Mouse (Mus musculus): ENCODE data around the gene Paox. TPM values are rescaled to one million over a fixed set of nuclear protein-coding genes. Genes with fewer than 3 reads are reported as not detected.

Gene Paox
- total RNA-seq (2021), result 1 to 10 TPM; 3.6 to 3.9 TPM
- long read RNA-seq, experiment 1, full-length matches to known transcripts, result 11 of 13 reads
- long read RNA-seq, experiment 1, partial matches to known transcripts, result 1 of 13 reads
- long read RNA-seq, experiment 1, other reads (novel, unspliced or antisense), result 1 of 13 reads
- long read RNA-seq, experiment 2, full-length matches to known transcripts, result 5 of 8 reads
- long read RNA-seq, experiment 2, partial matches to known transcripts, result 2 of 8 reads
- long read RNA-seq, experiment 2, other reads (novel, unspliced or antisense), result 1 of 8 reads

DNA sequence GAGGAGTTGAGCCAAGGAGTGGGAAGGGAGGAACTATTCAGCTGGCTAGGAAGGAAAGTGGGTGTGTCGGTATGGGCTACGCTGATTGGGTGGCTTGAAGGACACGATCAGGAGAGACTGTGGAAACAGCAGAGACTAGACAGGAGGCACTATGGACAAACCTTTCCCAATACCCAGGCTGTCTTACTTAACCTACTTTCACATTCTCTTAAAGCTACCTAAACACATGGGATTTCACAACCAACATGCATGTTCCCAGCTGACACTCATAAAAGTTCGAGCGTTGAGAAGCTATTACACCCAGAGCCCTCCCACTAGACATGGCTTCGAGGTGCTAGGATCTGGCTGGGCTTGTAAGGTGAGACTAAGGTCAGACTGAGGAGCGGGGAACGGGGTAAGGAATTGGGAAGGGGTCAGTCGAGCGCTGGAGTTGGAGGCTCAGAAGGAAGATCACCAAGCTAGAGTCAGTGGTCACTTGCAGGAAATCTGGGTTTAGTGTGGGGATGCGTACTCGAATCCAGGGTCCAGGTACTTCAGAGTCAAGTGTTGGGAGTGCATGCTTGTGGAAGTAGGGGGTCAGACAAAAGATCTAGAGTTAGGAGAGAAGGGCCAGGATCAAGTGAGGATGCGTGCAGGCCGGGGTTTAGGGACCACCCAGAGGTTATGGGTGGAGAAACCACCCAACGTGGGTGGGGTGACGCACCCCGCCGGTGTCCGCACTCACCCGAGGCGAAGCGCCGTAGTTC is at the start of gene Paox:
TSS of gene Paox (plus strand) at position 217 of the 746 bp plus-strand sequence.
- DNase-seq, result peak; percentile 47 to 63
- intact Hi-C loops (cut with DNase I), result no loop called here

DNA sequence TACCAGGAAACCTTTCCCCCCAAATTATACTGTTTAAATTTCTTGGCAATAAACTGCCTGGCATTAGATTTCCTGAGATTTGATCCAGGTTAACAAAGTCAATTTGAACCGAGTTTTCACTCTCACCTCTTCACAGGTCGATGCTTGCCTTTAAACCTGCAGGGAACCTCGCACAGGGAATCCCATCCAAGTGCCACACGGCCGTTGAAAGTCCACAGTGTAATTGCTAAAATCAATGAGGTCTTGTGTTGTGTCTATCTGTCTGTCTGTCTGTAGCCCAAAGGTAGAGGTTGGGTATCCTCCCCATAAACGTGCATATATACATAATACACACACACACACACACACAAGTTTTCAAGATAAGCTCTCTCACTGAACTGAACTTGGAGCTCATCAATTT is 48.2 kb upstream of the Paox start:
- no peak for DNase-seq
- intact Hi-C loops (cut with DNase I), result no loop called here

DNA sequence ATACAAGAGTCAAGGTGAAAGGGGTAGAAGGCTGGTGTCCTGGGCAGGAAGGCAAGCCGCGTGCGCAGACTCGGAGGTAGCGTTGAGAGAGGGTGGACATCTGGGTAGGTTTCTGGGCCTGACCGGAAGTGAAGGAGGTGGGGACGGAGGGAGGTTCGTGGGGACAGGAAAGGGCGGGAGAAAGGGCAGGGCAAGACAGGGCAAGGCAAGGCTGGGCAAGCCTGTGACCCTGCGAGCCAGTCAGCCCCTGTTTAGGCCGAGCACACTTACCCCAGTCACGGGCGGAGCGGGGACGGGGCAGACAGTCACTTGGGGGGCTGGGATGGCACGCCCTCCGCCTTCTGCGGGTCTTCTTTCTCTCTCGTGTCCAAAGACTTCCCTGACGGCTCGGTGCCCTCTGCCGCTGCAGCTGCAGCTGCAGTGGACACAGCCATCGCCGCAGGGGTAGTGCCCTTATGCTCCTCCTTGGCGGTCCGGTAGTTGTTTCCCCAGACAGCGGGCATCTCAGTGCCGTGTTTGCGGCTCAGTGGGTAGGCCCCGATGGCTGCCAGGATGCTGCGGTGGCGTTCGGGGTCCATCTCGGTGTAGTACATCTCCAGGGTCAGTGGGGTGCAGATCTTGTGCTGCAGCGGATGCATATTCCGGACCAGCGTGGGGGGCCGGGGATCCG is 45.4 kb upstream of the Paox start:
- intact Hi-C loops (cut with DNase I), result no loop called here
- DNase-seq, result no peak

DNA sequence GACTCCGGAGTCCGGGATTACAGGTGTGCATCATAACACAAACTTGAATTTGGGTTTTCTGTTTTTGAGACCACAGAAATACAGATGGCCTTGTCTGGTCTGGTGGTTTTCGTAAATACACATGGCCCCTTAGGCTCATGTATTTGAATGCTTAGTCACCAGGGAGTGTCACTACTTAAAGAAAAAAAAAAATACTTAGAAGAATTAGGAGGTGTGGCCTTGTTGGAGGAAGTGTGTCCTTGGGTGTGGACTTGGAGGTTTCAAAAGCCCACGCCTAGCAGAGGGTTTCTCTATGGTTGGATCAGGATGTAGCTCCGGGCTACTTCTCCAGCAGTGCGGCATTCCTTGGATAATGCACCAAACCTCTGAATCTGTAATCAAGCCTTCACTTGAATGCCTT is 37.9 kb upstream of the Paox start:
- intact Hi-C loops (cut with DNase I), result loop anchor here (1.0 kb wide), 1 partner anchor 64 kb away; no protein-coding TSS in a partner anchor
- DNase-seq, result no peak

DNA sequence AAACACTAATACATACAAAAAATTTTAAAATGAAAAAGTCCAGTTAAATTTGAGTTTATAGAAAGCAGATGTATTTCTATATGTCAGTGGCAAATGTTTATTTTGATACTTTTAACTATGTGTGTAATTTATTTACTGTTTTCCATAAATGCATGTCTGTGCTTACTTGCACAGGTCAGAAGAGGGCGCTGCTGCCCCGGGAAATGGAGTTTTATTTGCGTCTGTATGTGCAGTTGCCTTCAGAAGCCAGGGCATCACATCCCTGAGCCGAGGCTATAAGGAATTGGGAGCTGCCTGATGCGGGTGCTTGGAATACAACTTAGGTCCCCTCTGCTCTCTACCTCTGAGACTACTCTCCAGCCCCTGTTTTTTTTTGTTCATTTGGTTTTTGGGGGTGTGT is 36.9 kb upstream of the Paox start:
- intact Hi-C loops (cut with DNase I), result loop anchor here (1.0 kb wide), 1 partner anchor 63 kb away; no protein-coding TSS in a partner anchor
- peak; percentile 75 to 79 for DNase-seq

DNA sequence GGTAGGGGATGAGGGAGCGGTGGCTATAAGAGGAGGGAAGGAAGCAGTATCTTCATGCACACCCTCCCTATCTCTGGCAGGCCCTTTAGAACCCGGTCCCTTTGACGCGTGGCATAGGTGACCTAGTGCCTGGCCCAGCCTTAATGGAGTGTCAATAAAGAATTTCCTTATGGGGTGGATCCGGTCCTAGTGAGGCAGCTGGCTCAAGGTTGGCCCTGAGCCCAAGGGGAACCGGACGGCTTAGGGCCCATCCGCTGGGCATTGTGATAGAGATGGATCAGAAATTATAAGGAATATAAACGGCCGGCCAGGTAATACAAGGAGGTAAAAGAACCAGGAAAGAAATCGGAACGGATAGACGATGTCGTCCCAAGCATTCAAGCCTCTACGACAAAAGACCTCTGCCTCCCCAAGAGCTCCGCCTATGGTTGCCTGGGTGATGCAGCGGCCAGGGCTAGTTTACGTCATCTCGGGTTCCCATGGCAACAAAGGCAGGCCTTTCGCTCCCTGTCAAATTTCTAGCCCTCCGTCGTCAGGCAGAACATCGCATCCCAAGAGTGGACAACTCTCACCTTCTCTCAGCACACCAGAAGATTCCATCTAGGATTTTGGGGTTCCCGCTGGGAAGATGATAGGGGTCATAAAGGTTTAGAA is 35.0 kb upstream of the Paox start:
- intact Hi-C loops (cut with DNase I), result loop anchor here (5.0 kb wide), 1 partner anchor 747 kb away; no protein-coding TSS in a partner anchor
- DNase-seq, result peak; percentile 67 to 73

DNA sequence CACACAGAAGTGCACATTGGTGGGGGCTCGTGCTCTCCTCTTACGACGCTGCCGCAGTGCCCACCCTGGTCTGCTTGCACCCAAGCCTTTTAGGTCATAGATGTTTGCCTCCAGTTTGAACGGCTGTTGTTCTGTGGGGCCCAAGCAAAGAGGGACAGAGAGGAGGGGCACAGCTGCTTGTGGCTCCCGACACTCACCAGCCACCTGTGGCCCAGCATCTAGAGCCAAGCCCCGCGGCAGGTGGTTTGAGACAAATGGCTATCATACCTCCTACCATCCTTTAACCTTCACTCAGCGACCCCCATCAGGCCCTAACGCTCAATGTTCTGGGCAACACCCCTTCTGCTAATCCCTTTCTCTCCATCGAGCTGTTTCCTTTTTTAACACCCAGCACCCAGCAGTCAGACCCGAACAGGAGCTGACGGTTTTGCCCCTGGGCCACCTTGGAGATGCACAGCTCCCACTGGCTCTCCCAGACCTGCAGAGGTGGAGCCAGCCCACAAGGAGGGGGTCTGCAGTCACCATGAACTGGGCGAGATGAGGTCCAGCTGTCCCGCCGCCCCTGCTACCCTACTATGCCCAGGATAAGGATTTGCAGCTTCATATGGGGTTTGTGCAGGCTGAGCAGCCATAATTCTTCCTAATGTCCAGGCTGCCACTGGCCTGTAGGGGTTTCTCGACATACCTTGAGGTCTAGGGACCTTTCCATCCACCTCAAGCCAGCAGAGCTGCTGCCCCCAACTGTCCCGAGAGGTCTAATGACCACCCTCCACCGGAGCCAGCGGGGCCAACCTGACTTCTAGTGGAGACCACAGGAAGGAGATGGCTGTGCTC is 34.0 kb upstream of the Paox start:
- intact Hi-C loops (cut with DNase I), result loop anchor here (5.0 kb wide), 1 partner anchor 746 kb away; no protein-coding TSS in a partner anchor
- DNase-seq, result no peak

DNA sequence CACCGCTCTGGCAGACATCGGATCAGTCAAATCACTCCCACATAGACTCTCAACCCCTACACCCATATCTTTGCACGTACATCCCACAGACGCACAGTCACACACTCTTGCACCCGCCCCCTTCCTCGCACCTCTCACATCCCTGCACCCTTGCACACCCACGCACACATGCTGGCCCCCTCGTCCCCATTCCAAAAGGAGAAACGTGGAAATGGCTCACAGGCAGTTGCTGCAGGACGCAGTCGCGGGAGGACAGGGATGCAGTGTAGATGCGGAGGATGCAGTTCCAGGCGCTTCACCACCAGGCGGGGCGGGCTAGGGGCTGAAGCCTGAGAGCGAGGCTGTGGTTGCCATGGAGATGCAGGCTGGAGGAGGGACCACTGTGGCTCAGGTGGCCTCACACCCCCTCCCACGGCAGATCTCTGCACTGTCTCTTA is 33.3 kb upstream of the Paox start, which contains the start of gene Caly:
TSS of gene Caly (minus strand) at position 307 of the 437 bp plus-strand sequence.
- intact Hi-C loops (cut with DNase I), result loop anchor here (5.0 kb wide), 1 partner anchor 745 kb away; no protein-coding TSS in a partner anchor
- peak in 1 of 2 experiments; percentile 31 for DNase-seq

DNA sequence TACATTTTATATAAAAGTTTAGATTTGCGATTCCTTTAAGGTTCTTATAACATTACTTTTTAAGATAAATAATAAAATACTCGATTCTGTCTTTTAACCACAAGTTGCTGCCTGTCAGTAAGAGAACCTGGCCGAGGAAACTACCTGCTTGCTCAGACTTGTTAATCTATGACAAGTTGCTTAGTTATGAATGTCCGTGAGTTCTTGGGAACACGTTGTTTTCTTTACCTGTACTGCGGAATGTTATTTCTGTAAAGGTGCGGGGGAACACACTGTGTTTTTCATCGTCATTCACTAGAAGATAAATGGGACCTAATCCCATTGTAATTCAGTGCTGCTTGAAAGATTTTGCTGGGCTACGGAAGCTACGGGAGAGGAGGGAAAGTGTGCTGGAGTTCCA is 25.0 kb upstream of the Paox start:
- no peak for DNase-seq
- intact Hi-C loops (cut with DNase I), result no loop called here

DNA sequence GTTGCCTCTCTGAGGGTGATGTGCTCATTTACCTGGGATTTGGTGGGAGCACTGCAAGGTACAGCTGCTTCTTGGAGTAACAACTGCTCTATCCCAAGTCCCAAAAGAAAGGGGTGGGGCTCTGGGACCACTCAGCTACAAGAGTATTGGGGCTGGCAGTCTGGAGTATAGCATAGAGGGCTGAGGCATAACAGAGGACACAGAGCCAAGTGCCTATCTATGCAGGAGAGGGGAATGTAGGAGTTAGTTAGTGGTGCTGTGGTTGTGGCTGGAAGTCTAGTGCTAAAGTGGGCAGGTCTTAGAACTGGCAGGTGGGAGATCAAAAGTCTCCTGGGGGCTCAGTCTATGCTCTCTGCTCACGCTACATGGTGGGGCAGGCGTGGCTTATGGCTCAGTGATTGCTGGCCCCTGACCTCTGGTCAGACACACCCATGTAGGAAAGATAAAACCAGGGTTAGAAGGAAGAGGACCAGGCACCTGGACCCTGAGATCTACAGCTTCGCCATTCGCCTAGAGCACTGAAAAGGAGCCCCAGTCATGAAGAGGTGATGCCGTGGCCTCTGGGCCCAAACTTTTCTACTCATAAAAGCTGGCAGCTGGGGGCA is 22.6 kb upstream of the Paox start, which contains the start of gene Prap1:
TSS of gene Prap1 (plus strand) at position 472 of the 605 bp plus-strand sequence.
- intact Hi-C loops (cut with DNase I), result no loop called here
- DNase-seq, result no peak

DNA sequence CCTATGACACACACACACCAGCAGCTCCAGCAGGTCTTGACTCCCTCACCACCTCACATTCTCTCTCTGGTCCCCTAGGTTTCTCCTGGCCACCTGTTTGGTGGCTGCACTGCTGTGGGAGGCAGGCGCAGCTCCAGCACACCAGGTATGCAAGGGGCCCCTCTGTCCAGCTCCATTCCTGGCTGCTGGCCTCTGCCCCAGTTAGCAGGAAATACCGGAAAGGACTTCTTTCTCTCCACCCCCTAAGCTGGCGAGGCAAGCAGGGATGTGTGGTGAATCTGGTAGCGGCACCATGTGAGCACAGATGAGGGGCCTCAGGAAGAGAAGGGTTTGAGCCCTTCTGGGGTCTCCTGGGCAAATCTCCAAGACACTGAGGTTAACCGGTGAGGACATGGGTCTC is 20.6 kb upstream of the Paox start:
- no peak for DNase-seq
- intact Hi-C loops (cut with DNase I), result no loop called here

DNA sequence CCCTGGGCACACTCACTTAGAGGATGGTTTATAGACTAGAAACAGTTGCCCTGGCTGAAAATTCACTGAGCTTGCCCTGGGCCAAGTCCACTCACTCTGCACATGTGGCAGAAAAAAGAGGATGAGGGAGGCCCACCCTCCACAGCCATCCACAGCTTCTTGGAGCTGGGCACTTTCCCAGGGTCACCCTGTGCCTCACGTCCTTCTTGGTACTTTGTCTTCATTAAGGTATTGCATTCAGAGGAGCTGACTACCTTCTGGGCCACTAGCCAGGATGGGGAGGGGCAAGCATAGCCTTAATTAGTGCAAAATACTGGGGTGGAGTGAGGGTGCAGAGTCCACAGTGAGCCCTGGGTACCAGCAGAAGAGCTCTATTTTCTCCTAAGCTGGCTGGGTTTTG is 20.0 kb upstream of the Paox start:
- intact Hi-C loops (cut with DNase I), result no loop called here
- no peak for DNase-seq

DNA sequence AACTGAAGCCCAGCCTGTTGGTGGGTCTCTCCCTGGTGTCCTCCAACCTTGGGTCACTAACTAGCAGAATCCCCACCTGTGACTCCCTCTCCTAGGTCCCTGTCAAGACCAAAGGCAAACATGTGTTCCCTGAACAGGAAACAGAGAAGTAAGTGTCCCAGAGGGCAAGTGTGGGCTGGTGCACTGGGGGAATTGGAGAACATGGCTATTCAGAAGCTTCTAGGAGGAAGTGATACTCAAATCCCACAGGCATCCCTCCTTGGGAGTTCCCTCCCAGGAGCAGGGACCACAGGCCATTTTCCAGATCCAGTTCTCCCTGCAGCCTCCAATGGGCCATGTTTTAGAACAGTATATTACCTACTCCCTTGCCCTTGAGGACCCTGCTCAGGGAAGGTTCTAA is 19.5 kb upstream of the Paox start:
- intact Hi-C loops (cut with DNase I), result no loop called here
- no peak for DNase-seq

DNA sequence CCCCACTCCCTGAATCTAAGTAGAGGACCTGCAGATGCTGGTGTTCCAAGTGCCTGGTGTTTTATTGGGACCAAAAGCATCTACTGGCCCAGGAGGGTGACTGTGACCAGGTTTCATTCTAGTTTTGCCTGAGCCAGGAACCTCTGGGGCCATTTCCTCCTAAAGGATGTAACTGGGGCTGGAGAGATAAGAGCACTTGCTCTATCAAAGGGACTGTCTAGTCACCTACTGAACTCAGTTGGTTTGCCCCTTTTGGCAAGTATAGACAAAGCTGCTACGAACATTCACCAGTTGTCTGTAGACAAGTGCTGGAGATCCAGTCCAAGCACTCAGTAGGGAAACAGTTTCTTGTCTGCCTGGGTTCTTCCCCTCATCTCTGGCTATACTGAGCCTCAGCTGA is 17.1 kb upstream of the Paox start:
- DNase-seq, result no peak
- intact Hi-C loops (cut with DNase I), result no loop called here

DNA sequence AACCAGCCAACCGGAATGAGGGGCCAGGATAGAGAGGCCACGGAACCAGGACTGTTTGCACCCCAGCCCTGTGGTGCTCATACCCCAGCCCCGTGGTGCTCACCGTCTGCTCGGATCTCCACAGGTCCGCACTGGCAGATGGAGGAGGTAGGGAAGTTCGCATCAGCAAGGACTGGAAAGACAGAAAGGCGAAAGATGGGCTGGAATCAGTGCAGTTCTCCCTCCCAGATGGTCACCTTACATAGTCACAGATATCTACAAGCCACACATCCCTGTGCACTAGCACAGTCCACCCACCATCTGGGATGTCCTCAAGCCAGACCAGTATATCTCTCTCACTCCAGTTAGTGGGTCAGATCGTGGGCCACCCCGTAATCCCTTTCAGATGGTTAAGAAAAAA is 14.1 kb upstream of the Paox start:
- intact Hi-C loops (cut with DNase I), result no loop called here
- DNase-seq, result no peak

DNA sequence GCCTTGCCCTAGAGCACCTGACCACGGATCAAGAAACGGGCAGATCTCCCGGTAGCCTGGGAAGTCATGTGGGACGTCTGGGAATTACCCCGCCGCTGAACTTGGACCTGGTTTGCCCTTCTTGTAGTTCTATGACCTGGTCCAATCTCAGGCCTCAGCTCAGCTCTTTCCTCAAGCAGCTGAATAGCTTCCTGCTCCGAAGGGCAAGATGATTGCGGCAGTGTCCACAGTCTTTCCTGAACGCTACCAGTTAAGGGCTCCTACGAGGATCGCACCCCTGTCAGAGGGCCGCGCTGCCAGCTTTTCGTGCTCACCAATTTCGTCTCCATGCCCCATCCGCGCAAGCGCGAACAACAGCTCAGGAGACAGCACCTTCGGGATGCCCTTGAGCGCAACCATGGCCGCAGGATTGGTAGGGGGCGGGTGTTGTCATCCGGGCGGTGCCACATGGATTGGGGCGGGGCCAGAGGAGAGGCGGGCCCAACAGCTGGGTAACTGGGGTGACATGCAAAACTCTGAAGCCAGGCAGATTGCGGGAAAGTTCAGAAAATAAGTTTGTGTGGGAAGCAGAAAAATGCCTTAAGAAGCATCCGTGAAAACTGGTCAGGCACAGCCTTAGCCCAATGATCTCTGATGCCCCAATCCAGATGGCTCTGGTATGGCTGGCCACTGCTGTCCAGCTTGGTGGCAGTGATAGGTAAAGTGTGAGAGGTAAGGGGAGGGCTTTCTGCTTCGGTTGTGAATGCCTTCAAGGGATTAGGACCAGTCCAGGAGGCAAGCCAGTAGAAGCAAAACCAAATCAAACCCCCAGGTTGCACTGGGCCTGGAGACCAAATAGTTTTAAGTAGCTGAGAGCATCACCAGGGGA is 13.4 kb upstream of the Paox start, which contains the start of gene Fuom:
TSS of gene Fuom (minus strand) at position 449 of the 868 bp plus-strand sequence.
- DNase-seq, result peak; percentile 86 to 90
- intact Hi-C loops (cut with DNase I), result no loop called here

DNA sequence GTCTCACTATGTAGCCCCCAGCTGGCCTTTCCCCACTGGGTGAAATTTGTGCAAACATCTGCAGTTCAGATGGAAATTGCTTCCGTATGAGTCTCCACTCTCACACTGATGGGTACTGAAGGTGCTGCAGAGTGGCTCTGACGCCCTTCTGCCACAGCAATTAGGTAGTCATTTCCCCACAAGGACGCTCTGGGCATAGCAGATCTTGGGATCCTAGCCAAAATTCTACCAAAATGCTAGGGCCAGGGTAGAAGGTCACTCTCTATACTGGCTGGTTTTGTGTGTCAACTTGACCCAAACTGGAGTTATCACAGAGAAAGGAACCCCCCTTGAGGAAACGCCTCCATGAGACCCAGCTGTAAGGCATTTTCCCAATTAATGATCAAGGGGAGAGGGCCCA is 11.6 kb upstream of the Paox start:
- no peak for DNase-seq
- intact Hi-C loops (cut with DNase I), result no loop called here

DNA sequence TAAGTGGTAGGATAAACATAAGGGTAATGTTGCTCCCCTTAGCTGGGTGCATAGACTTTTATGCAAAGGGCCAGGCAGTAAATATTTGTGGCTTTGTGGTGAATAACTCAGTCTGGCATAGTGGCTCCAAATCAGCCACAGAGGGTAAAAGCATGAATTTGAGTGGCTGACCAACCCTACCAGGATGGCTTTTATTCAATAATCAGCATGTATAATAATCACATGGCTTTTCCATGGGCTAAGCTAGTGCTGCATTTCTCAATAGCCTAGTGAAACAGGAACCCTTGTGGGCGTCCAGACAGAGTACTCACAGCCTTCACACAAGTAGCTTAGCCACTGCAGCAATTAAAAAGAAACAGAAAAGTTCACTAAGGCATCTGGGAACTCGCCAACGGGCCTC is 3.7 kb upstream of the Paox start:
- intact Hi-C loops (cut with DNase I), result no loop called here
- DNase-seq, result no peak

Measured in heart, postnatal 14 days (tissue).